Comparison of ENCODE assay signal across 23 mouse cellular contexts in genomic region chr14:59632067-59632466, GRCm38 (mm10). TPM values are rescaled to one million over a fixed set of nuclear protein-coding genes. Genes with fewer than 3 reads are reported as not detected.
DNase-seq lines count a peak whose midpoint lies in the region; ATAC-seq and TF ChIP-seq lines count a peak whose summit lies in the region.
"Had no signal": no experiment of that assay in that cellular context is flagged by ENCODE, and none has a peak within 500 bp of the region (broad histone marks: within the 10 kb centered on the region; RNA-seq: fewer than 3 reads in every experiment).

No protein-coding gene starts in this region.

- H3K4me1 ChIP-seq in midbrain, embryonic 11.5 days (ENCODE audit: control insufficient read depth, insufficient read depth, low read length), result peaks cover 4% of the 10 kb centered on the region; the same call in 1 of the 2 replicates
- no peaks in the 10 kb centered on the region for H3K4me1 ChIP-seq in midbrain, postnatal 0 days (ENCODE audit: insufficient read depth, low read length)
- peaks cover 12% of the 10 kb centered on the region for H3K4me1 ChIP-seq in kidney, embryonic 16.5 days (ENCODE audit: insufficient read depth, low read length)

- intact Hi-C loops in gastrocnemius, postnatal 14 days (cut with DNase I; ENCODE audit: low total_unique reads), result no loop called here
- intact Hi-C loops in gastrocnemius, adult 2 months (cut with DNase I), result no loop called here

- WGBS in midbrain, embryonic 11.5 days, result 89% methylated on average over 6 of the region's 6 CpGs
- 96% methylated on average over 6 of the region's 6 CpGs for WGBS in midbrain, postnatal 0 days
- 90% methylated on average over 6 of the region's 6 CpGs for WGBS in kidney, embryonic 16.5 days

- H3K4me3 ChIP-seq in gastrocnemius, adult 2 months, result no peak overlapping the region
- H3K4me3 ChIP-seq in midbrain, embryonic 11.5 days (ENCODE audit: low read depth, low read length), result no peak overlapping the region
- no peak overlapping the region for H3K4me3 ChIP-seq in midbrain, postnatal 0 days (ENCODE audit: low read depth, low read length)
- no peak overlapping the region for H3K4me3 ChIP-seq in kidney, embryonic 16.5 days (ENCODE audit: low read length)

- H3K36me3 ChIP-seq in midbrain, embryonic 11.5 days (ENCODE audit: control insufficient read depth, insufficient read depth, low read length), result no peaks in the 10 kb centered on the region
- no peaks in the 10 kb centered on the region for H3K36me3 ChIP-seq in midbrain, postnatal 0 days (ENCODE audit: insufficient read depth, low read length)
- no peaks in the 10 kb centered on the region for H3K36me3 ChIP-seq in kidney, embryonic 16.5 days (ENCODE audit: insufficient read depth, low read length)
- H3K36me3 ChIP-seq: G1E had no signal

- no peak for TF ChIP-seq CTCF in gastrocnemius, adult 2 months (IDR thresholded peaks at IDR 0.05)
- no peak for TF ChIP-seq CTCF in midbrain, postnatal 0 days (IDR thresholded peaks at IDR 0.05)

- H3K27me3 ChIP-seq in midbrain, embryonic 11.5 days (ENCODE audit: control insufficient read depth, insufficient read depth, low read length), result peaks cover 4% of the 10 kb centered on the region; the same call in 1 of the 2 replicates
- no peaks in the 10 kb centered on the region for H3K27me3 ChIP-seq in midbrain, postnatal 0 days (ENCODE audit: insufficient read depth, low read length)
- 0 out of 2 replicates have a peak, but pooled peaks cover 6% of the 10 kb centered on the region for H3K27me3 ChIP-seq in kidney, embryonic 16.5 days (ENCODE audit: insufficient read depth, low read length)
- H3K27me3 ChIP-seq: CH12.LX had no signal

- no peak for ATAC-seq in midbrain, embryonic 11.5 days (ENCODE audit: low FRiP score)
- ATAC-seq in midbrain, postnatal 0 days (ENCODE audit: low FRiP score), result no peak
- ATAC-seq in common myeloid progenitor, adult 5-6 weeks (replicated peaks; ENCODE audit: low read depth, poor library complexity, severe bottlenecking), result peak; percentile 56
- ATAC-seq in kidney, embryonic 16.5 days (ENCODE audit: low FRiP score, low TSS enrichment), result no peak
- ATAC-seq: activated CD4-positive, CD25-positive, alpha-beta regulatory T cell, adult 4 months; CD4-positive, CD25-positive, alpha-beta regulatory T cell, adult 4 months; Patski had no signal

- H3K4me2 ChIP-seq in midbrain, embryonic 11.5 days, result no peak overlapping the region
- no peak overlapping the region for H3K4me2 ChIP-seq in midbrain, postnatal 0 days (ENCODE audit: low read depth, low read length, poor library complexity, severe bottlenecking)
- no peak overlapping the region for H3K4me2 ChIP-seq in kidney, embryonic 16.5 days (replicated peaks; ENCODE audit: low read depth, low read length)

- H3K9ac ChIP-seq in midbrain, embryonic 11.5 days (ENCODE audit: low read length), result no peak overlapping the region
- H3K9ac ChIP-seq in midbrain, postnatal 0 days (replicated peaks; ENCODE audit: low read length, poor library complexity, severe bottlenecking), result no peak overlapping the region
- no peak overlapping the region for H3K9ac ChIP-seq in kidney, embryonic 16.5 days (replicated peaks; ENCODE audit: low read length)

- no peak overlapping the region for H3K27ac ChIP-seq in gastrocnemius, adult 2 months
- no peak overlapping the region for H3K27ac ChIP-seq in midbrain, embryonic 11.5 days (ENCODE audit: low read depth, low read length)
- no peak overlapping the region for H3K27ac ChIP-seq in midbrain, postnatal 0 days (ENCODE audit: low read depth, low read length)
- H3K27ac ChIP-seq in kidney, embryonic 16.5 days (ENCODE audit: low read length), result no peak overlapping the region

- H3K9me3 ChIP-seq in midbrain, embryonic 11.5 days (ENCODE audit: control insufficient read depth, low read length), result no peaks in the 10 kb centered on the region
- no peaks in the 10 kb centered on the region for H3K9me3 ChIP-seq in midbrain, postnatal 0 days (ENCODE audit: low read length)
- no peaks in the 10 kb centered on the region for H3K9me3 ChIP-seq in kidney, embryonic 16.5 days (ENCODE audit: low read length)

- peak; percentile 51 for DNase-seq in gastrocnemius, adult 18-20 months (ENCODE audit: low spot score)
- DNase-seq in gastrocnemius, postnatal 14 days, result no peak
- peak; percentile 68 for DNase-seq in gastrocnemius, adult 2 months
- DNase-seq in gastrocnemius, postnatal 25 days, result no peak
- peak; percentile 19 for DNase-seq in midbrain, embryonic 11.5 days (ENCODE audit: low spot score, missing footprints)
- DNase-seq in midbrain, postnatal 0 days (ENCODE audit: low spot score), result no peak
- DNase-seq: adrenal gland, adult 2 months; adrenal gland, adult 8-10 months; adrenal gland, postnatal 10 days; adrenal gland, postnatal 14 days; adrenal gland, postnatal 25 days; adrenal gland, postnatal 36 days; B cell, adult 2 months; cerebellum, adult 11 months; cerebellum, adult 11-12 months had no signal

RNA-seq across cellular contexts. Expression of gene Shisa2, which starts 7.0 kb away (rescaled TPM):
- 10 to 100 TPM; 58.4 to 71.6 TPM for total RNA-seq in gastrocnemius, adult 18-20 months (2021)
- total RNA-seq in gastrocnemius, postnatal 14 days (2021), result 10 to 100 TPM; 47.3 to 50.9 TPM
- total RNA-seq in gastrocnemius, adult 2 months (2021), result 10 to 100 TPM; 70.6 to 96.6 TPM
- total RNA-seq in gastrocnemius, postnatal 25 days (2021), result 10 to 100 TPM; 65.1 to 85.6 TPM
- 11.2 and 12.0 TPM in 2 replicates for polyA plus RNA-seq in midbrain, embryonic 11.5 days (2014; fragmentation: Nextera tagmentation; extraction: Ambion mirVana)
- 15.1 and 21.0 TPM in 2 replicates for total RNA-seq in midbrain, postnatal 0 days (2014; rRNA removed)
- 3.5 and 4.8 TPM in 2 replicates for polyA plus RNA-seq in midbrain, postnatal 0 days (2015; fragmentation: Nextera tagmentation; extraction: Ambion mirVana)
- 0.39 and 0.87 TPM in 2 replicates for total RNA-seq in common myeloid progenitor, adult 5-6 weeks (2017)
- 12.8 and 13.0 TPM in 2 replicates for polyA plus RNA-seq in kidney, embryonic 16.5 days (2015; fragmentation: Nextera tagmentation; extraction: Ambion mirVana)
- total RNA-seq: MEL had no signal
- polyA plus RNA-seq: CD4-positive, CD25-positive, alpha-beta regulatory T cell, adult 4 months; Patski had no signal

RNA-seq across cellular contexts. Expression of gene Cdadc1, which starts 34.3 kb away (rescaled TPM):
- total RNA-seq in gastrocnemius, adult 18-20 months (2021), result 10 to 100 TPM; 30.8 TPM
- total RNA-seq in gastrocnemius, postnatal 14 days (2021), result 10 to 100 TPM; 19.3 to 20.3 TPM
- 10 to 100 TPM; 29.4 to 36.3 TPM for total RNA-seq in gastrocnemius, adult 2 months (2021)
- total RNA-seq in gastrocnemius, postnatal 25 days (2021), result 10 to 100 TPM; 28.2 to 40.7 TPM
- 33.3 and 33.7 TPM in 2 replicates for polyA plus RNA-seq in midbrain, embryonic 11.5 days (2014; fragmentation: Nextera tagmentation; extraction: Ambion mirVana)
- total RNA-seq in midbrain, postnatal 0 days (2014; rRNA removed), result 7.3 and 13.9 TPM in 2 replicates
- polyA plus RNA-seq in midbrain, postnatal 0 days (2015; fragmentation: Nextera tagmentation; extraction: Ambion mirVana), result 32.5 and 36.6 TPM in 2 replicates
- total RNA-seq in common myeloid progenitor, adult 5-6 weeks (2017), result 18.4 and 25.2 TPM in 2 replicates
- 38.9 and 41.7 TPM in 2 replicates for polyA plus RNA-seq in kidney, embryonic 16.5 days (2015; fragmentation: Nextera tagmentation; extraction: Ambion mirVana)

Comparison
In these comparisons a context has a peak if more than half of its experiments do, and no peak if none do; other contexts are left out.
1. DNase-seq: peak in gastrocnemius, adult 18-20 months (single experiment), gastrocnemius, adult 2 months (single experiment) and midbrain, embryonic 11.5 days (single experiment); none in gastrocnemius, postnatal 14 days (single experiment), gastrocnemius, postnatal 25 days (single experiment) and midbrain, postnatal 0 days (single experiment).